Mouse (Mus musculus): ENCODE data around the gene Naaladl2. TPM values are rescaled to one million over a fixed set of nuclear protein-coding genes. Genes with fewer than 3 reads are reported as not detected.

Naaladl2 gene
- polyA plus RNA-seq, 1 experiment, result not detected

- H3K9ac ChIP-seq (ENCODE audit: low read depth, poor library complexity, severe bottlenecking), result no peak overlapping the region
- TF ChIP-seq POLR2A (IDR thresholded peaks at IDR 0.05; ENCODE audit: insufficient read depth, low read length), result no peak
- no peak for TF ChIP-seq EP300 (IDR thresholded peaks at IDR 0.05; ENCODE audit: insufficient read depth, low read depth, low read length)
- TF ChIP-seq CTCF (IDR thresholded peaks at IDR 0.05; ENCODE audit: low read depth, low read length), result no peak
- H3K27ac ChIP-seq (ENCODE audit: insufficient read depth, low read length), result no peak overlapping the region
- H3K4me3 ChIP-seq (ENCODE audit: low read depth, low read length), result no peak overlapping the region
- no peaks in the 10 kb centered on the region for H3K27me3 ChIP-seq (ENCODE audit: control insufficient read depth, insufficient read depth, low read length, poor library complexity, severe bottlenecking)
- H3K4me1 ChIP-seq (ENCODE audit: control insufficient read depth, insufficient read depth, low read length), result no peaks in the 10 kb centered on the region
- H3K9me3 ChIP-seq (replicated peaks; ENCODE audit: control insufficient read depth, insufficient read depth, low read length, poor library complexity, severe bottlenecking), result no peaks in the 10 kb centered on the region
- no peaks in the 10 kb centered on the region for H3K36me3 ChIP-seq (ENCODE audit: control insufficient read depth, insufficient read depth, low read length, poor library complexity, severe bottlenecking)
Measured at GRCm38 (mm10) chr3:24605485-24605884, 538.6 kb downstream of the Naaladl2 start.

DNA sequence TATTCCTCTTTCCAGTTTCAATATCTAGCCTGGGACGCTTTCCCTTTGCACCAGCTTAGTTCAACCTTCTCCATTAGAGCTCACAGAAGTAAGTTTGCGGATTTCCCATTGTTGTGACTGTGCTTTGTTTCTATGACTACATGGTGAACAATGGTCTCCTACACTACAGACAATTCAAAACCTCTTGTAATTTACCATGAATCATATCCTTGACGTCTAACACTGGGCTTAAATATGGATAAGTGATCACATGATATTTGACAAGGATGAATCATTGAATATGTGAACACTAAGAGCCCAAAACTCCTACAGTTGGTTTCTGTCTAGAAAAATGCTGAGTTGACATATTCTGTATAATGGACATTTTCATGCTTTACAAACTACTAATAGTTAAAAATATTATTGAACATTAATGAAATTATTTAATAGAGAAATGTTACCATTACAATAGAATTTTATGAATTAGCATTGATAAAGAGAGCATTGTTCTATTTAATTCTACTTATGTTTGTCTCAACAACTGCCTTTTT, 539.2 kb downstream of the Naaladl2 start:
- TF ChIP-seq POLR2A (IDR thresholded peaks at IDR 0.05; ENCODE audit: insufficient read depth, low read length) (no peak), CTCF (IDR thresholded peaks at IDR 0.05; ENCODE audit: low read depth, low read length) (no peak), EP300 (IDR thresholded peaks at IDR 0.05; ENCODE audit: insufficient read depth, low read depth, low read length) (no peak)
- Histone ChIP-seq H3K27me3 (ENCODE audit: control insufficient read depth, insufficient read depth, low read length, poor library complexity, severe bottlenecking) (no peaks in the 10 kb centered on the region), H3K36me3 (ENCODE audit: control insufficient read depth, insufficient read depth, low read length, poor library complexity, severe bottlenecking) (no peaks in the 10 kb centered on the region), H3K9me3 (replicated peaks; ENCODE audit: control insufficient read depth, insufficient read depth, low read length, poor library complexity, severe bottlenecking) (no peaks in the 10 kb centered on the region), H3K4me3 (ENCODE audit: low read depth, low read length) (no peak overlapping the region), H3K9ac (ENCODE audit: low read depth, poor library complexity, severe bottlenecking) (no peak overlapping the region), H3K27ac (ENCODE audit: insufficient read depth, low read length) (no peak overlapping the region), H3K4me1 (ENCODE audit: control insufficient read depth, insufficient read depth, low read length) (no peaks in the 10 kb centered on the region)

DNA sequence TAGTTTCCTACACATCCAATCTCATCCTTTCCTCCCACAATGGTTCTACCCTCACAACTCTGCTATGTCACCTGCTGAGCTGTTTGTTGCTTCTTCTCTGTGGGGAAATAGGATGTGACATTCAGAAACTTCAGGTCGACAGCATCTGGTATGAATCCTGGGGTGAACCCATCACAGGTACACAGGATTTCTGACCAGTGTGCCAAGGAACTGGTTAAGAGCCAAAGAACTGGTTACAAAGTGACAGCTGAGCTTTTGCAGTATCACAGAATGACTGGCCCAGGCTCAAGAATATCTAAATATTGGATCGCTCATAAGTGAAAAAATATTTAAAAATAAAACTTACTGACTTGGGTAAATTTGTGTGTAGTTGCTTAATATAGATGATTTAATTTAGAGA, 548.6 kb downstream of the Naaladl2 start:
- Histone ChIP-seq H3K27me3 (ENCODE audit: control insufficient read depth, insufficient read depth, low read length, poor library complexity, severe bottlenecking) (no peaks in the 10 kb centered on the region), H3K36me3 (ENCODE audit: control insufficient read depth, insufficient read depth, low read length, poor library complexity, severe bottlenecking) (no peaks in the 10 kb centered on the region), H3K9me3 (replicated peaks; ENCODE audit: control insufficient read depth, insufficient read depth, low read length, poor library complexity, severe bottlenecking) (no peaks in the 10 kb centered on the region), H3K4me3 (ENCODE audit: low read depth, low read length) (no peak overlapping the region), H3K9ac (ENCODE audit: low read depth, poor library complexity, severe bottlenecking) (no peak overlapping the region), H3K4me1 (ENCODE audit: control insufficient read depth, insufficient read depth, low read length) (no peaks in the 10 kb centered on the region), H3K27ac (ENCODE audit: insufficient read depth, low read length) (no peak overlapping the region)
- TF ChIP-seq POLR2A (IDR thresholded peaks at IDR 0.05; ENCODE audit: insufficient read depth, low read length) (no peak), CTCF (IDR thresholded peaks at IDR 0.05; ENCODE audit: low read depth, low read length) (no peak), EP300 (IDR thresholded peaks at IDR 0.05; ENCODE audit: insufficient read depth, low read depth, low read length) (no peak)

GRCm38 (mm10) chr3:24556617-24557016, 587.4 kb downstream of the Naaladl2 start:
- TF ChIP-seq EP300 (IDR thresholded peaks at IDR 0.05; ENCODE audit: insufficient read depth, low read depth, low read length) (no peak), CTCF (IDR thresholded peaks at IDR 0.05; ENCODE audit: low read depth, low read length) (no peak), POLR2A (IDR thresholded peaks at IDR 0.05; ENCODE audit: insufficient read depth, low read length) (no peak)
- Histone ChIP-seq H3K36me3 (ENCODE audit: control insufficient read depth, insufficient read depth, low read length, poor library complexity, severe bottlenecking) (no peaks in the 10 kb centered on the region), H3K27me3 (ENCODE audit: control insufficient read depth, insufficient read depth, low read length, poor library complexity, severe bottlenecking) (no peaks in the 10 kb centered on the region)

GRCm38 (mm10) chr3:24553701-24554100, 590.4 kb downstream of the Naaladl2 start:
- Histone ChIP-seq H3K9me3 (replicated peaks; ENCODE audit: control insufficient read depth, insufficient read depth, low read length, poor library complexity, severe bottlenecking) (no peaks in the 10 kb centered on the region), H3K9ac (ENCODE audit: low read depth, poor library complexity, severe bottlenecking) (no peak overlapping the region), H3K27ac (ENCODE audit: insufficient read depth, low read length) (no peak overlapping the region), H3K4me1 (ENCODE audit: control insufficient read depth, insufficient read depth, low read length) (no peaks in the 10 kb centered on the region), H3K27me3 (ENCODE audit: control insufficient read depth, insufficient read depth, low read length, poor library complexity, severe bottlenecking) (no peaks in the 10 kb centered on the region), H3K36me3 (ENCODE audit: control insufficient read depth, insufficient read depth, low read length, poor library complexity, severe bottlenecking) (no peaks in the 10 kb centered on the region), H3K4me3 (ENCODE audit: low read depth, low read length) (no peak overlapping the region)
- no peak for TF ChIP-seq EP300 (IDR thresholded peaks at IDR 0.05; ENCODE audit: insufficient read depth, low read depth, low read length)

More at GRCm38 (mm10) chr3:24556617-24557016, 587.4 kb downstream of the Naaladl2 start:
- H3K9me3 ChIP-seq (replicated peaks; ENCODE audit: control insufficient read depth, insufficient read depth, low read length, poor library complexity, severe bottlenecking), result no peaks in the 10 kb centered on the region
- H3K27ac ChIP-seq (ENCODE audit: insufficient read depth, low read length), result no peak overlapping the region
- no peaks in the 10 kb centered on the region for H3K4me1 ChIP-seq (ENCODE audit: control insufficient read depth, insufficient read depth, low read length)
- H3K9ac ChIP-seq (ENCODE audit: low read depth, poor library complexity, severe bottlenecking), result no peak overlapping the region
- H3K4me3 ChIP-seq (ENCODE audit: low read depth, low read length), result no peak overlapping the region

GRCm38 (mm10) chr3:24552631-24553030, 591.4 kb downstream of the Naaladl2 start:
- Histone ChIP-seq H3K27me3 (ENCODE audit: control insufficient read depth, insufficient read depth, low read length, poor library complexity, severe bottlenecking) (no peaks in the 10 kb centered on the region), H3K36me3 (ENCODE audit: control insufficient read depth, insufficient read depth, low read length, poor library complexity, severe bottlenecking) (no peaks in the 10 kb centered on the region)
- TF ChIP-seq CTCF (IDR thresholded peaks at IDR 0.05; ENCODE audit: low read depth, low read length) (no peak), EP300 (IDR thresholded peaks at IDR 0.05; ENCODE audit: insufficient read depth, low read depth, low read length) (no peak), POLR2A (IDR thresholded peaks at IDR 0.05; ENCODE audit: insufficient read depth, low read length) (no peak)

More at GRCm38 (mm10) chr3:24552631-24553030, 591.4 kb downstream of the Naaladl2 start:
- no peak overlapping the region for H3K4me3 ChIP-seq (ENCODE audit: low read depth, low read length)
- H3K4me1 ChIP-seq (ENCODE audit: control insufficient read depth, insufficient read depth, low read length), result no peaks in the 10 kb centered on the region
- no peak overlapping the region for H3K27ac ChIP-seq (ENCODE audit: insufficient read depth, low read length)
- no peak overlapping the region for H3K9ac ChIP-seq (ENCODE audit: low read depth, poor library complexity, severe bottlenecking)
- H3K9me3 ChIP-seq (replicated peaks; ENCODE audit: control insufficient read depth, insufficient read depth, low read length, poor library complexity, severe bottlenecking), result no peaks in the 10 kb centered on the region
